Mouse (Mus musculus): Measurements from ENCODE around the gene Slc34a1. TPM values are rescaled to one million over a fixed set of nuclear protein-coding genes. Genes with fewer than 3 reads are reported as not detected.

The Slc34a1 gene
- polyA plus RNA-seq, 1 experiment from 2014 or later, result 385 TPM

GRCm38 (mm10) chr13:55374206-55374924 lies 23.6 kb upstream of the Slc34a1 start:
- H3K27ac ChIP-seq (ENCODE audit: low read length), result no peak overlapping the region
- ATAC-seq (ENCODE audit: low FRiP score, low TSS enrichment), result no peak

GRCm38 (mm10) chr13:55375877-55376276 lies 22.1 kb upstream of the Slc34a1 start:
- Histone ChIP-seq H3K27me3 (ENCODE audit: insufficient read depth, low read length) (peaks cover 35% of the 10 kb centered on the region), H3K9me3 (ENCODE audit: low read length) (no peaks in the 10 kb centered on the region), H3K27ac (ENCODE audit: low read length) (no peak overlapping the region), H3K9ac (replicated peaks; ENCODE audit: low read length) (no peak overlapping the region), H3K4me2 (replicated peaks; ENCODE audit: low read depth, low read length) (no peak overlapping the region), H3K4me1 (ENCODE audit: insufficient read depth, low read length) (no peaks in the 10 kb centered on the region), H3K36me3 (ENCODE audit: insufficient read depth, low read length) (no peaks in the 10 kb centered on the region), H3K4me3 (ENCODE audit: low read length) (no peak overlapping the region)
- ATAC-seq (ENCODE audit: low FRiP score, low TSS enrichment), result no peak
- WGBS, result 71% methylated on average over 2 of the region's 2 CpGs

More at GRCm38 (mm10) chr13:55374206-55374924, 23.6 kb upstream of the Slc34a1 start:
- H3K4me1 ChIP-seq (ENCODE audit: insufficient read depth, low read length), result no peaks in the 10 kb centered on the region
- H3K9ac ChIP-seq (replicated peaks; ENCODE audit: low read length), result no peak overlapping the region
- H3K9me3 ChIP-seq (ENCODE audit: low read length), result no peaks in the 10 kb centered on the region
- H3K27me3 ChIP-seq (ENCODE audit: insufficient read depth, low read length), result peaks cover 22% of the 10 kb centered on the region
- H3K36me3 ChIP-seq (ENCODE audit: insufficient read depth, low read length), result no peaks in the 10 kb centered on the region
- WGBS, result 52% methylated on average over 6 of the region's 6 CpGs
- no peak overlapping the region for H3K4me3 ChIP-seq (ENCODE audit: low read length)
- no peak overlapping the region for H3K4me2 ChIP-seq (replicated peaks; ENCODE audit: low read depth, low read length)

GRCm38 (mm10) chr13:55378907-55379580 lies 18.9 kb upstream of the Slc34a1 start:
- H3K4me1 ChIP-seq (ENCODE audit: insufficient read depth, low read length), result no peaks in the 10 kb centered on the region
- peak overlapping the region; percentile 46 for H3K4me2 ChIP-seq (replicated peaks; ENCODE audit: low read depth, low read length)
- H3K9ac ChIP-seq (replicated peaks; ENCODE audit: low read length), result peak overlapping the region; percentile 11; the same call in 1 of the 2 replicates
- H3K27me3 ChIP-seq (ENCODE audit: insufficient read depth, low read length), result peaks cover 38% of the 10 kb centered on the region
- peak overlapping the region; percentile 27 for H3K4me3 ChIP-seq (ENCODE audit: low read length)
- no peaks in the 10 kb centered on the region for H3K36me3 ChIP-seq (ENCODE audit: insufficient read depth, low read length)
- WGBS, result 5% methylated on average over 28 of the region's 32 CpGs
- no peaks in the 10 kb centered on the region for H3K9me3 ChIP-seq (ENCODE audit: low read length)
- ATAC-seq (ENCODE audit: low FRiP score, low TSS enrichment), result peak; percentile 67
- H3K27ac ChIP-seq (ENCODE audit: low read length), result no peak overlapping the region

GRCm38 (mm10) chr13:55381790-55382189 lies 16.2 kb upstream of the Slc34a1 start:
- H3K4me3 ChIP-seq (ENCODE audit: low read length), result no peak overlapping the region
- no peak for ATAC-seq (ENCODE audit: low FRiP score, low TSS enrichment)
- H3K36me3 ChIP-seq (ENCODE audit: insufficient read depth, low read length), result no peaks in the 10 kb centered on the region
- WGBS, result 79% methylated on average over 4 of the region's 4 CpGs
- H3K27me3 ChIP-seq (ENCODE audit: insufficient read depth, low read length), result peaks cover 35% of the 10 kb centered on the region
- no peak overlapping the region for H3K4me2 ChIP-seq (replicated peaks; ENCODE audit: low read depth, low read length)
- no peaks in the 10 kb centered on the region for H3K9me3 ChIP-seq (ENCODE audit: low read length)
- no peak overlapping the region for H3K9ac ChIP-seq (replicated peaks; ENCODE audit: low read length)
- no peaks in the 10 kb centered on the region for H3K4me1 ChIP-seq (ENCODE audit: insufficient read depth, low read length)
- no peak overlapping the region for H3K27ac ChIP-seq (ENCODE audit: low read length)

- Histone ChIP-seq H3K9ac (replicated peaks; ENCODE audit: low read length) (no peak overlapping the region), H3K4me2 (replicated peaks; ENCODE audit: low read depth, low read length) (no peak overlapping the region), H3K36me3 (ENCODE audit: insufficient read depth, low read length) (no peaks in the 10 kb centered on the region), H3K27ac (ENCODE audit: low read length) (peak overlapping the region; percentile 73), H3K27me3 (ENCODE audit: insufficient read depth, low read length) (no peaks in the 10 kb centered on the region), H3K4me3 (ENCODE audit: low read length) (no peak overlapping the region), H3K4me1 (ENCODE audit: insufficient read depth, low read length) (no peaks in the 10 kb centered on the region), H3K9me3 (ENCODE audit: low read length) (no peaks in the 10 kb centered on the region)
- 79% methylated on average over 3 of the region's 3 CpGs for WGBS
- ATAC-seq (ENCODE audit: low FRiP score, low TSS enrichment), result peak; percentile 91
Measured at GRCm38 (mm10) chr13:55390644-55391043, 7.3 kb upstream of the Slc34a1 start.

GRCm38 (mm10) chr13:55391626-55392029 lies 6.4 kb upstream of the Slc34a1 start:
- ATAC-seq (ENCODE audit: low FRiP score, low TSS enrichment), result peak; percentile 90
- no peak overlapping the region for H3K4me3 ChIP-seq (ENCODE audit: low read length)
- H3K9me3 ChIP-seq (ENCODE audit: low read length), result no peaks in the 10 kb centered on the region
- no peaks in the 10 kb centered on the region for H3K27me3 ChIP-seq (ENCODE audit: insufficient read depth, low read length)
- H3K9ac ChIP-seq (replicated peaks; ENCODE audit: low read length), result no peak overlapping the region
- H3K36me3 ChIP-seq (ENCODE audit: insufficient read depth, low read length), result no peaks in the 10 kb centered on the region
- peak overlapping the region; percentile 73; the same call in 1 of the 2 replicates for H3K27ac ChIP-seq (ENCODE audit: low read length)
- no peaks in the 10 kb centered on the region for H3K4me1 ChIP-seq (ENCODE audit: insufficient read depth, low read length)
- WGBS, result 78% methylated on average over 1 of the region's 1 CpGs
- no peak overlapping the region for H3K4me2 ChIP-seq (replicated peaks; ENCODE audit: low read depth, low read length)

DNA sequence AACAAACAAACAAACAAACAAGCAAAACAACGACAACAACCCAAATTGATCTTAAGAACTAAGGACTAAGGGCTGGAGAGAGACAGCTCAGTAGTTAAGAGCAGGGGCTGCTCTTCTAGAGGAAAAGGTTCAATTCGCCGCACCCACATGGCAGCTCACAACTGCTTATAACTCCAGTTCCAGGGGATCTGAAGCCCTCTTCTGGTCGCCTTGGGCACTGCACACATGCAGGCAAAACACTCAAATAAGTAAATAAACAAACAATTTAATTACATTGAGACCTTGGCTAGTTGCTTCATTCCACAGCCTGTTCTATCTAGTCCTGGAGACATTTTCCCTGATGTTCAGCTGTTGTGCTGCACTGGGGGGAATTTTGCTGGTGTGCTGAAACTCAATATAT lies 5.1 kb upstream of the Slc34a1 start:
- Histone ChIP-seq H3K4me3 (ENCODE audit: low read length) (no peak overlapping the region), H3K36me3 (ENCODE audit: insufficient read depth, low read length) (no peaks in the 10 kb centered on the region), H3K9ac (replicated peaks; ENCODE audit: low read length) (no peak overlapping the region), H3K27me3 (ENCODE audit: insufficient read depth, low read length) (no peaks in the 10 kb centered on the region), H3K4me1 (ENCODE audit: insufficient read depth, low read length) (no peaks in the 10 kb centered on the region), H3K9me3 (ENCODE audit: low read length) (no peaks in the 10 kb centered on the region), H3K4me2 (replicated peaks; ENCODE audit: low read depth, low read length) (no peak overlapping the region), H3K27ac (ENCODE audit: low read length) (no peak overlapping the region)
- ATAC-seq (ENCODE audit: low FRiP score, low TSS enrichment), result no peak
- 73% methylated on average over 4 of the region's 4 CpGs for WGBS

- no peaks in the 10 kb centered on the region for H3K4me1 ChIP-seq (ENCODE audit: insufficient read depth, low read length)
- no peaks in the 10 kb centered on the region; the same call in 1 of the 2 replicates for H3K27me3 ChIP-seq (ENCODE audit: insufficient read depth, low read length)
- no peaks in the 10 kb centered on the region for H3K36me3 ChIP-seq (ENCODE audit: insufficient read depth, low read length)
- 55% methylated on average over 5 of the region's 5 CpGs for WGBS
- peak overlapping the region; percentile 31 for H3K9ac ChIP-seq (replicated peaks; ENCODE audit: low read length)
- H3K4me2 ChIP-seq (replicated peaks; ENCODE audit: low read depth, low read length), result no peak overlapping the region
- no peak overlapping the region for H3K27ac ChIP-seq (ENCODE audit: low read length)
- ATAC-seq (ENCODE audit: low FRiP score, low TSS enrichment), result peak; percentile 73
- peak overlapping the region; percentile 26 for H3K4me3 ChIP-seq (ENCODE audit: low read length)
- H3K9me3 ChIP-seq (ENCODE audit: low read length), result no peaks in the 10 kb centered on the region
Measured at GRCm38 (mm10) chr13:55399300-55400038, 1.5 kb downstream of the Slc34a1 start.

DNA sequence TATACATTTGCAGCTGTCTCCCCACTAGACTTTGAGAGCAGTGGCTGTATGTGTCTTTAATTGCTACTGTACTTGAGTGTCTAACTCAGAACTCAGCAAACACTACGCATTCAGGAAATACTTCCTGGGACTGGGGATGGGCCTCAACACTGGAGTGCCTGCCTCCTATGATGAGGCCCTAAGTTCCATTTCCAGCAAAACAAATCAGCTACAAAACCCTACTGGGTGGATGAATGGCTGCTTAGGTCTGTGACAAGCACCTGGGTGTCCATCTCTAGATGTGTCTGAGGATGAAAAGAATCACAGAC lies 2.0 kb downstream of the Slc34a1 start:
- no peak for ATAC-seq (ENCODE audit: low FRiP score, low TSS enrichment)
- Histone ChIP-seq H3K27me3 (ENCODE audit: insufficient read depth, low read length) (no peaks in the 10 kb centered on the region; the same call in 1 of the 2 replicates), H3K36me3 (ENCODE audit: insufficient read depth, low read length) (no peaks in the 10 kb centered on the region), H3K4me2 (replicated peaks; ENCODE audit: low read depth, low read length) (0 out of 2 replicates have a peak overlapping the region, but pooled peaks have one; percentile 7), H3K9ac (replicated peaks; ENCODE audit: low read length) (peak overlapping the region; percentile 31), H3K4me1 (ENCODE audit: insufficient read depth, low read length) (no peaks in the 10 kb centered on the region), H3K4me3 (ENCODE audit: low read length) (peak overlapping the region; percentile 26), H3K27ac (ENCODE audit: low read length) (no peak overlapping the region), H3K9me3 (ENCODE audit: low read length) (no peaks in the 10 kb centered on the region)
- 67% methylated on average over 1 of the region's 1 CpGs for WGBS
